Mouse (Mus musculus): ENCODE measurements around the gene Mbd6. TPM values are rescaled to one million over a fixed set of nuclear protein-coding genes. Genes with fewer than 3 reads are reported as not detected.

The Mbd6 gene
- polyA plus RNA-seq, 1 experiment = 18.4 TPM

Other genes with a start within 250 kb of the Mbd6 start
- 6.0 and 10.4 TPM in 2 replicates for gene Mettl1, start 247.6 kb downstream of the Mbd6 start, polyA plus RNA-seq (2012; ENCODE audit: insufficient read depth, insufficient read length, missing spikeins)
- gene Eef1akmt3, start 247.5 kb downstream of the Mbd6 start, polyA plus RNA-seq (2012; ENCODE audit: insufficient read depth, insufficient read length, missing spikeins) = not detected in 2 replicates
- not detected in 2 replicates for gene Cyp27b1, start 240.8 kb downstream of the Mbd6 start, polyA plus RNA-seq (2012; ENCODE audit: insufficient read depth, insufficient read length, missing spikeins)
- 0.63 and 0.79 TPM in 2 replicates for gene March9, start 228.8 kb downstream of the Mbd6 start, polyA plus RNA-seq (2012; ENCODE audit: insufficient read depth, insufficient read length, missing spikeins)
- gene Cdk4, start 225.5 kb downstream of the Mbd6 start, polyA plus RNA-seq (2012; ENCODE audit: insufficient read depth, insufficient read length, missing spikeins) = 76.7 and 92.9 TPM in 2 replicates
- 56.7 and 71.6 TPM in 2 replicates for gene Tspan31, start 218.8 kb downstream of the Mbd6 start, polyA plus RNA-seq (2012; ENCODE audit: insufficient read depth, insufficient read length, missing spikeins)
- 0.48 and 1.5 TPM in 2 replicates for gene Agap2, start 213.7 kb downstream of the Mbd6 start, polyA plus RNA-seq (2012; ENCODE audit: insufficient read depth, insufficient read length, missing spikeins)
- 35.8 and 42.4 TPM in 2 replicates for gene Os9, start 167.9 kb downstream of the Mbd6 start, polyA plus RNA-seq (2012; ENCODE audit: insufficient read depth, insufficient read length, missing spikeins)
- 0.95 and 1.8 TPM in 2 replicates for gene B4galnt1, start 123.8 kb downstream of the Mbd6 start, polyA plus RNA-seq (2012; ENCODE audit: insufficient read depth, insufficient read length, missing spikeins)
- gene Slc26a10, start 108.4 kb downstream of the Mbd6 start, polyA plus RNA-seq (2012; ENCODE audit: insufficient read depth, insufficient read length, missing spikeins) = 1.0 and 4.8 TPM in 2 replicates
- gene Arhgef25, start 98.9 kb downstream of the Mbd6 start, polyA plus RNA-seq (2012; ENCODE audit: insufficient read depth, insufficient read length, missing spikeins) = 2.0 and 4.0 TPM in 2 replicates
- 5.0 and 5.8 TPM in 2 replicates for gene Dtx3, start 93.3 kb downstream of the Mbd6 start, polyA plus RNA-seq (2012; ENCODE audit: insufficient read depth, insufficient read length, missing spikeins)
- 15.4 and 18.5 TPM in 2 replicates for gene Pip4k2c, start 77.4 kb downstream of the Mbd6 start, polyA plus RNA-seq (2012; ENCODE audit: insufficient read depth, insufficient read length, missing spikeins)
- 0.99 and 2.2 TPM in 2 replicates for gene Kif5a, start 25.7 kb downstream of the Mbd6 start, polyA plus RNA-seq (2012; ENCODE audit: insufficient read depth, insufficient read length, missing spikeins)
- 100 and 102 TPM in 2 replicates for gene Dctn2, start 22.6 kb downstream of the Mbd6 start, polyA plus RNA-seq (2012; ENCODE audit: insufficient read depth, insufficient read length, missing spikeins)
- 51.3 and 67.4 TPM in 2 replicates for gene Mars, start 22.8 kb upstream of the Mbd6 start, polyA plus RNA-seq (2012; ENCODE audit: insufficient read depth, insufficient read length, missing spikeins)
- gene Arhgap9, start 32.9 kb upstream of the Mbd6 start, polyA plus RNA-seq (2012; ENCODE audit: insufficient read depth, insufficient read length, missing spikeins) = 0.87 and 1.9 TPM in 2 replicates
- 0.79 TPM in 1 of 2 replicates, not detected in the other for gene Gli1, start 53.0 kb upstream of the Mbd6 start, polyA plus RNA-seq (2012; ENCODE audit: insufficient read depth, insufficient read length, missing spikeins)
- not detected in 2 replicates for gene Inhbe, start 65.4 kb upstream of the Mbd6 start, polyA plus RNA-seq (2012; ENCODE audit: insufficient read depth, insufficient read length, missing spikeins)
- gene Inhbc, start 81.4 kb upstream of the Mbd6 start, polyA plus RNA-seq (2012; ENCODE audit: insufficient read depth, insufficient read length, missing spikeins) = not detected in 2 replicates
- 70.7 and 78.5 TPM in 2 replicates for gene R3hdm2, start 91.3 kb upstream of the Mbd6 start, polyA plus RNA-seq (2012; ENCODE audit: insufficient read depth, insufficient read length, missing spikeins)
- 3.8 and 4.8 TPM in 2 replicates for gene Stac3, start 212.7 kb upstream of the Mbd6 start, polyA plus RNA-seq (2012; ENCODE audit: insufficient read depth, insufficient read length, missing spikeins)
- 13.0 and 14.5 TPM in 2 replicates for gene Ndufa4l2, start 225.9 kb upstream of the Mbd6 start, polyA plus RNA-seq (2012; ENCODE audit: insufficient read depth, insufficient read length, missing spikeins)
- 15.5 and 16.7 TPM in 2 replicates for gene Shmt2, start 233.4 kb upstream of the Mbd6 start, polyA plus RNA-seq (2012; ENCODE audit: insufficient read depth, insufficient read length, missing spikeins)
- not detected in 2 replicates for gene Nxph4, start 245.5 kb upstream of the Mbd6 start, polyA plus RNA-seq (2012; ENCODE audit: insufficient read depth, insufficient read length, missing spikeins)

Data from brown adipose tissue, adult 24 weeks (tissue).